9 mouse cellular contexts compared by ENCODE assay signal in genomic region chr17:12042561-12043256, GRCm38 (mm10).
DNase-seq lines count a peak whose midpoint lies in the region; ATAC-seq and TF ChIP-seq lines count a peak whose summit lies in the region.
"Had no signal": no experiment of that assay in that cellular context is flagged by ENCODE, and none has a peak within 500 bp of the region (broad histone marks: within the 10 kb centered on the region; RNA-seq: fewer than 3 reads in every experiment).

No protein-coding gene starts in this region.

- ATAC-seq in forebrain, embryonic 16.5 days, result peak; percentile 76
- peak; percentile 60 for ATAC-seq in midbrain, embryonic 13.5 days
- ATAC-seq in activated CD4-positive, CD25-positive, alpha-beta regulatory T cell, adult 4 months, result no peak

- no peaks in the 10 kb centered on the region for H3K27me3 ChIP-seq in forebrain, embryonic 16.5 days (replicated peaks; ENCODE audit: control insufficient read depth, insufficient read depth, low read length)
- peaks cover 24% of the 10 kb centered on the region for H3K27me3 ChIP-seq in midbrain, embryonic 13.5 days

- no peaks in the 10 kb centered on the region for H3K9me3 ChIP-seq in forebrain, embryonic 16.5 days (ENCODE audit: control insufficient read depth, low read length)
- no peaks in the 10 kb centered on the region for H3K9me3 ChIP-seq in midbrain, embryonic 13.5 days
- H3K9me3 ChIP-seq: heart, embryonic 15.5 days had no signal

- intact Hi-C loops in left cerebral cortex, adult 2 months (cut with DNase I), result loop anchor here (2.0 kb wide), 1 partner anchor 76 kb away; the partner anchor contains the start of gene Agpat4
- intact Hi-C loops in gastrocnemius, postnatal 14 days (cut with DNase I; ENCODE audit: low total_unique reads), result no loop called here

- peak; percentile 51 for DNase-seq in ZHBTc4 (ENCODE audit: low read depth, low spot score)
- DNase-seq in left cerebral cortex, adult 2 months (ENCODE audit: extremely low spot score in 1 of 2, low spot score in 2 of 2), result peak; percentile 33 to 51
- DNase-seq in gastrocnemius, postnatal 14 days, result no peak
- DNase-seq in spleen, postnatal 14 days (ENCODE audit: low spot score in 2 of 2), result no peak

- TF ChIP-seq CTCF in left cerebral cortex, adult 2 months (IDR thresholded peaks at IDR 0.05), result no peak

- H3K4me2 ChIP-seq in forebrain, embryonic 16.5 days (ENCODE audit: low read length), result peak overlapping the region; percentile 30; the same call in 1 of the 2 replicates
- 0 out of 2 replicates have a peak overlapping the region, but pooled peaks have one; percentile 9 for H3K4me2 ChIP-seq in midbrain, embryonic 13.5 days (replicated peaks)
- H3K4me2 ChIP-seq: heart, embryonic 15.5 days had no signal

- no peak overlapping the region for H3K27ac ChIP-seq in forebrain, embryonic 16.5 days (ENCODE audit: low read length)
- no peak overlapping the region for H3K27ac ChIP-seq in left cerebral cortex, adult 2 months
- no peak overlapping the region for H3K27ac ChIP-seq in midbrain, embryonic 13.5 days
- H3K27ac ChIP-seq: heart, embryonic 15.5 days had no signal

- H3K36me3 ChIP-seq in forebrain, embryonic 16.5 days (ENCODE audit: control insufficient read depth, insufficient read depth), result no peaks in the 10 kb centered on the region
- H3K36me3 ChIP-seq in midbrain, embryonic 13.5 days, result no peaks in the 10 kb centered on the region
- H3K36me3 ChIP-seq: heart, embryonic 15.5 days had no signal

- WGBS in forebrain, embryonic 16.5 days, result 38% methylated on average over 14 of the region's 14 CpGs
- 45% methylated on average over 14 of the region's 14 CpGs for WGBS in midbrain, embryonic 13.5 days

- H3K4me3 ChIP-seq in forebrain, embryonic 16.5 days (replicated peaks; ENCODE audit: low read length), result no peak overlapping the region
- no peak overlapping the region for H3K4me3 ChIP-seq in left cerebral cortex, adult 2 months
- no peak overlapping the region for H3K4me3 ChIP-seq in midbrain, embryonic 13.5 days (replicated peaks)
- H3K4me3 ChIP-seq: heart, embryonic 15.5 days; myocyte had no signal

- peaks cover 14% of the 10 kb centered on the region for H3K4me1 ChIP-seq in forebrain, embryonic 16.5 days (replicated peaks; ENCODE audit: control insufficient read depth, insufficient read depth, low read length)
- 0 out of 2 replicates have a peak, but pooled peaks cover 10% of the 10 kb centered on the region for H3K4me1 ChIP-seq in midbrain, embryonic 13.5 days (replicated peaks)
- H3K4me1 ChIP-seq: heart, embryonic 15.5 days had no signal

- H3K9ac ChIP-seq in forebrain, embryonic 16.5 days (replicated peaks; ENCODE audit: low read depth, low read length), result no peak overlapping the region
- H3K9ac ChIP-seq in midbrain, embryonic 13.5 days (replicated peaks), result no peak overlapping the region
- H3K9ac ChIP-seq: heart, embryonic 15.5 days had no signal

Comparison
In these comparisons a context has a peak if more than half of its experiments do, and no peak if none do; other contexts are left out.
1. DNase-seq: peak in ZHBTc4 (single experiment) and left cerebral cortex, adult 2 months (2 of 2); none in gastrocnemius, postnatal 14 days (single experiment) and spleen, postnatal 14 days (0 of 2).